Mouse (Mus musculus) embryonic facial prominence, embryonic 14.5 days (tissue): ENCODE data around the gene Abat. TPM values are rescaled to one million over a fixed set of nuclear protein-coding genes. Genes with fewer than 3 reads are reported as not detected.

Source experiments
- ATAC-seq: fragments of 200-750 bp; cut with Nextera tagmentation; 2 replicates; pipeline ENCODE4 v1.8.0; 2017; ENCODE audit warnings: low read depth, moderate number of reproducible peaks, moderate TSS enrichment
- DNase-seq: peaks from one replicate; pipeline ENCODE4 v3.0.0-alpha.2; 2015; ENCODE audit warnings: low spot score
- H3K27ac ChIP-seq: fragments of 300-500 bp; sonication (generic); replicated peaks from 2 replicates; pipeline ENCODE4 v1.5.1; 2014; ENCODE audit warnings: low read depth, mild to moderate bottlenecking, low read length, moderate library complexity
- H3K27me3 ChIP-seq: fragments of 300-500 bp; sonication (generic); replicated peaks from 2 replicates; pipeline ENCODE4 v1.6.1; 2014; ENCODE audit warnings: low read length; ENCODE audit not compliant: control insufficient read depth, insufficient read depth
- H3K36me3 ChIP-seq: fragments of 300-500 bp; sonication (generic); 2 replicates; pipeline ENCODE4 v1.6.1; 2014; ENCODE audit warnings: low read length, mixed read lengths; ENCODE audit not compliant: control insufficient read depth, insufficient read depth
- H3K4me1 ChIP-seq: fragments of 300-500 bp; sonication (generic); 2 replicates; pipeline ENCODE4 v1.6.1; 2014; ENCODE audit warnings: antibody characterized with exemption, low read length; ENCODE audit not compliant: control insufficient read depth, insufficient read depth
- H3K4me2 ChIP-seq: fragments of 300-500 bp; sonication (generic); 2 replicates; pipeline ENCODE4 v1.6.1; 2014; ENCODE audit warnings: low read depth, mild to moderate bottlenecking, low read length, moderate library complexity, mixed read lengths
- H3K4me3 ChIP-seq: fragments of 300-500 bp; sonication (generic); 2 replicates; pipeline ENCODE4 v1.5.1; 2014; ENCODE audit warnings: low read depth, mild to moderate bottlenecking, low read length
- H3K9ac ChIP-seq: fragments of 300-500 bp; sonication (generic); 2 replicates; pipeline ENCODE4 v1.6.1; 2014; ENCODE audit warnings: low read depth, mild to moderate bottlenecking, low read length, moderate library complexity, mixed read lengths
- H3K9me3 ChIP-seq: fragments of 300-500 bp; sonication (generic); 2 replicates; pipeline ENCODE4 v1.6.1; 2016; ENCODE audit warnings: low read length; ENCODE audit not compliant: control insufficient read depth
- WGBS: fragments of 180-500 bp; shearing (Covaris S2); extraction: QIAGEN DNeasy Blood & Tissue Kit; methylation state at CpG from one replicate; pipeline ENCODE4 v1.1.7; 2014; 5-methylcytosine and 5-hydroxymethylcytosine counted together
- polyA plus RNA-seq: library from polyadenylated mRNA; unstranded; fragments of >200 nt; fragmentation: Nextera tagmentation; extraction: Ambion mirVana; gene quantifications from 2 replicates; pipeline ENCODE4 v1.2.1, GENCODE M21; 2014

The Abat gene
- polyA plus RNA-seq, 1 experiment from 2014 or later = 18.0 TPM

DNA sequence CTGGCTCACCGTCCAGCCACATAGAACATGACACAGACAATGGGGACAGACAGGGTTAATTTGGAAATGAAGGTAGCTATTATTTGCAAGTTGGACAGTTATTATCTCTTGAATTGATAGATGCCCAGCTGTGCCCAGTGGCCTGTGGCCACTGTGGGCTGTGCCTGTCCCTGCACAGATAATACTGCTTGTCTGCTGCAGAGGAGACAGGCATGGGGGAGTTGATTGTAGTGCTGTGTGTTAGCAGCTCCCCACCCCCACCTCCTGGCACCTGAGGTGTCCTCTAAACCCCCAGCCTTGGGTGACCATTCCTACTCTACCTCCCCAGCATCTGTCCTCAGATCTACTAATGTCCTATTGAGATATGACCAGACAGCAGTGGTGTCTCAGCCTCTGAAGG, 71.0 kb downstream of the Abat start:
- Histone ChIP-seq H3K27ac (no peak overlapping the region), H3K27me3 (no peaks in the 10 kb centered on the region), H3K9ac (no peak overlapping the region), H3K4me2 (no peak overlapping the region), H3K4me3 (no peak overlapping the region), H3K4me1 (no peaks in the 10 kb centered on the region), H3K36me3 (peaks cover 32% of the 10 kb centered on the region), H3K9me3 (0 out of 2 replicates have a peak, but pooled peaks cover 4% of the 10 kb centered on the region)
- no peak for DNase-seq
- WGBS = 83% methylated on average over 1 of the region's 1 CpGs
- no peak for ATAC-seq

DNA sequence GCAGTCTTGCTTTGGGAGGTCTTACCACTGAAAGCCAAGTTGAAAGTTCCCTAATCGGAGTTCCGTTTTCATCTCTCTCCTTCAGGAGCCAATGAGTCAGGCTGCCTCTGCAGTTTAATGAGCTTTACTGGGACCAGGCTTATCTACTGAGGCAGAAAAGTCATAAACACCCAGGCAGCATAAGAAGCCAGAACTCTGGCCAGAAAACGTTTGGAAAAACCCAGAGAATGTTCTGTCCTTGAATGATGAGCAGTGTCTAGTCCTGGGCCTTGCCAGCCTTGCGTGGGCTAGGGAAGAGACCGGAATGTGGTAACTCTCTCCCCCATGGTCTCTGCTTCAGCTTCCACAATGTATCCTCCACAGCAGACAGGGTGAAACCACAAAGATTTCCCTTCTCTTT, 71.8 kb downstream of the Abat start:
- H3K4me1 ChIP-seq = no peaks in the 10 kb centered on the region
- H3K4me3 ChIP-seq = no peak overlapping the region
- no peak overlapping the region for H3K9ac ChIP-seq
- peaks cover 38% of the 10 kb centered on the region for H3K36me3 ChIP-seq
- H3K4me2 ChIP-seq = no peak overlapping the region
- no peak overlapping the region for H3K27ac ChIP-seq
- no peak for DNase-seq
- WGBS = 90% methylated on average over 5 of the region's 5 CpGs
- H3K27me3 ChIP-seq = no peaks in the 10 kb centered on the region
- ATAC-seq = no peak
- 0 out of 2 replicates have a peak, but pooled peaks cover 4% of the 10 kb centered on the region for H3K9me3 ChIP-seq

DNA sequence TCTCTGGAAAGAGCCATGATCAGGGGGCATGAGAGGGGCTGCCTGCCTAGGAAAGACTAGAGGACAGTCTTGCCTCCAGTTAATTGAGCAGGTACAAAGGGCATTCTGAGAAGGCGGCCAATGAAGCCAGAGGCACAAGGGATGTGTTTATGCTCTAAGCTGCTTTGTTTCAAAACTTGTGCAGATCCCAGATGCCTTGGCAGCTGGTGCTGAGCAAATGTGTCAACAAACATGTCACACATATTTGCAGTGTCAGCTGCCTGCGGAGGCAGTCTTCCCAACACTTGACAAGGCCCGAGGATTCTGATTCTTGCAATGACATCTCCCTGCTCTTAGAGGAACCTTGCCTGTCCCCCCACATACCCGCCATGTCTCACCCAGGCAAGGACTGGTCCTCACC, 82.2 kb downstream of the Abat start:
- H3K4me2 ChIP-seq = no peak overlapping the region
- H3K27ac ChIP-seq = no peak overlapping the region
- H3K4me1 ChIP-seq = no peaks in the 10 kb centered on the region
- ATAC-seq = no peak
- WGBS = 57% methylated on average over 4 of the region's 4 CpGs
- no peak overlapping the region for H3K4me3 ChIP-seq
- no peaks in the 10 kb centered on the region for H3K27me3 ChIP-seq
- H3K9ac ChIP-seq = no peak overlapping the region
- H3K36me3 ChIP-seq = no peaks in the 10 kb centered on the region
- peak; percentile 64 for DNase-seq
- no peaks in the 10 kb centered on the region for H3K9me3 ChIP-seq

DNA sequence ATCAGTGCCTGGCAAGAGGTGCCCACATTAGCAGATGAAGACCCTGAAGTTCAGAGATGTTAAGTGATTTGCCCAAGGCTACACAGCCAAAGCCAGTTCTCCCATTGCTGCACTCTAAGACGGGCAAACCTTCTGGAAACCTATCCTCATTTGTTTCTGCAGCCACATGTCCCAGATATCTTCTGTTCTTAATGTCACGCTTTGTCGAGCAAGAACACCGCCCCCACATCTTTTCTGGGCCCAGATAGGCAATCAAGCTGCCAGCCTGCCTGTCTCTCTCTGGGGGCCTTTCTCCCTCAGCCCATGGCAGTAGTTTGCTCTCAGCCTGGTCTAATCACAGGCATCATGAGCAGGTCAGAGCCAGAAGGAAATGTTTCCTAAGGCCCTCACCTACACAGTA, 83.1 kb downstream of the Abat start:
- no peak for ATAC-seq
- WGBS = 69% methylated on average over 4 of the region's 4 CpGs
- no peak overlapping the region for H3K4me2 ChIP-seq

DNA sequence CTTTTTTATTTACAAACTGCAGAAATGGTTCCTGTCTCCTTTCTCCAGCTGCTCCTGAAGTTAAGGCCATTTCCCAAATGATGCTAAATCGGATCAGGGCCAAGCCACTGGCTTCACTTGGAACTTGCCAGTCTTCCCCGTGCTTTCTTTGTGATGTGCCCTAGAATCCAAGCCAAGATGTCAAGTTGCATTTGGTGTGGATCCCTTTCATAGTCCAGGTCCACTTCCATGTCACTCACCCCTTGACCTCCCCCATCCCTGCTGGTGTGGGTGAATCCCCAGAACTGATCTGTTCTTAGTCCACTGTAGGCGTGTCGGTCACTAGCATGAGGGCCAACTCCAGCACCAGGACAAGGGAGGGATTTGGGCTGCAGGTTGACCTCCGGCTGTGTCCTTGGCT, 84.3 kb downstream of the Abat start:
- H3K27ac ChIP-seq = no peak overlapping the region
- no peaks in the 10 kb centered on the region for H3K9me3 ChIP-seq
- DNase-seq (no peak), ATAC-seq (no peak)
- no peak overlapping the region for H3K4me2 ChIP-seq
- no peaks in the 10 kb centered on the region for H3K27me3 ChIP-seq
- H3K4me1 ChIP-seq = no peaks in the 10 kb centered on the region
- H3K4me3 ChIP-seq = no peak overlapping the region
- 0 out of 2 replicates have a peak, but pooled peaks cover 10% of the 10 kb centered on the region for H3K36me3 ChIP-seq
- 76% methylated on average over 5 of the region's 5 CpGs for WGBS
- H3K9ac ChIP-seq = no peak overlapping the region

More for the DNA sequence above, 83.1 kb downstream of the Abat start:
- Histone ChIP-seq H3K4me3 (no peak overlapping the region), H3K9me3 (no peaks in the 10 kb centered on the region), H3K27ac (no peak overlapping the region), H3K36me3 (no peaks in the 10 kb centered on the region), H3K9ac (no peak overlapping the region), H3K27me3 (no peaks in the 10 kb centered on the region), H3K4me1 (no peaks in the 10 kb centered on the region)
- DNase-seq = no peak

DNA sequence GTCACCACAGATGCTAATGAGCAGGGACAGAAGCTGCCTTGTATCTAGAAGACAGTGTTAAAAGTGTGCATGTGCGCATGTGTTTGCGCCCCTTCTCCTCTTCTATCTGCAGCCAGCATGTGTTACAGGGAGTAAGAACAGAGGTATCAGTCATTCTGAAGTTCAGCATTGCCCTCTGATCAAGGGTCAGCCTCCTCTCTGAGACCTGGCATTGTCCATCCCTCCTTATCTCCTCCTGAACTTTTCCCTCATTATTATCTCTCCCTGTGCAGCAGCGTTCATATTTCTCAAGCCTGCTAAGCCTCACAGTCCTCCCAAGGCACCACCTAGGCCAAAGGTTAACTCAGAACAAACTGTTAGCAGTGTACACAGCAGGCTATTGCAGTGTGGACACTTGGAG, 90.6 kb downstream of the Abat start:
- H3K9ac ChIP-seq = no peak overlapping the region
- ATAC-seq (no peak), DNase-seq (no peak)
- peaks cover 21% of the 10 kb centered on the region for H3K36me3 ChIP-seq
- 78% methylated on average over 3 of the region's 3 CpGs for WGBS
- H3K4me1 ChIP-seq = no peaks in the 10 kb centered on the region
- no peak overlapping the region for H3K4me2 ChIP-seq
- no peak overlapping the region for H3K27ac ChIP-seq
- H3K4me3 ChIP-seq = no peak overlapping the region
- no peaks in the 10 kb centered on the region for H3K9me3 ChIP-seq
- H3K27me3 ChIP-seq = no peaks in the 10 kb centered on the region

DNA sequence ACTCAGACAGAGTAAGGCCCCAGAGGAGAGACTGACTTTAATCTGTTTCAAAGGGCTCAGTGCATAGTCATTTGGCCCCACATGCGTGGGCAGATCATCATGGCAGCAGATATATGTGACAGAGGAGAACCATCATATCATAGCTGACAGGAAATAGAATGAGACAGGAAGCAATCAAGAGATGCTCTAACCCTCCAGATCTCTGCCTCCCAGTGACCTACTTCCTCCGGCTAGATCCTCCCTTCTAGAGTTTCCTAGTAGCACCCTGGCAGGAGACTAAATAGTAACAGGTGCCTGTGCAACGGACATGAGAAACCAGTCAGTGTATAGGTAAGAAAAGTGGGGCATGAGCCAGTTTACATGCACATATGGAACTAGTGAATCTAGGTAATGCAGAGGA, 97.2 kb downstream of the Abat start:
- no peak for DNase-seq
- peaks cover 19% of the 10 kb centered on the region for H3K36me3 ChIP-seq
- WGBS = 42% methylated on average over 3 of the region's 3 CpGs

DNA sequence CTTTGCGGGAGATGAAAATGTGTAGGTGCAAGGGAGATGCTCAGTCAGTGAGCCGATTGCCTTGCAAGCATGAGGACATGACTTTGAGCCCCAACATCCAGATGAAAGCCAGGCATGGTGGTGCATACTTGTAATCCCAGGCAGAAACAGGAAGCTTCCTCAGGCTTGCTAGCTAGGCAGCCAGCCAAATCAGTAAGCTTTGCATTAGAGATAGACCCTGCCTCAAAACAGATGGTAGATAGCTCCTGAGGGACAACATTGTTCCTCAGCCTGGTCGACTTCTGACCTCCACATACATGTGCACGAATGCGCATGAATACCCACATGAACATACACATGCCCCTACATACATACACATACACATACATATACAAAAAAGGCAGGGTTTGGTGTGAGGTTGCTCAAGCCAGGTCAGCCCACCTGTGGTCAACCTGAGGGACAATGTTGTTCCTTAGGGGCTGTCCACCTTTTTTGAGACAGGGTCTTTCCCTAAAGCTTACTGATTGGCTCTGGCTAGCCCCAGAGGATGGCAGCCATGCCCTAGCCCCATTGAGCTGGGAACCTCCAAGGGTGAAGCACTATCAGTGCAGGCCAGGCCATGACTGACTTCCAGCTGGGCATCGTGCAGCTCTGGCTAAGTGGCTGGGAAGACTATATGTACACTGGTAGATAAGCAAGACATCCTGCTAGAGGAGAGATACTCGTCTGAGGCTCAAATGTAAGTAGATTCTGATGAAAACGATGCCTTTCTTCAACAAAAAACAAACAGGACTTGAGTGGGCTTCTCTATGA, 99.2 kb downstream of the Abat start:
- Histone ChIP-seq H3K4me3 (no peak overlapping the region), H3K9ac (no peak overlapping the region), H3K4me2 (no peak overlapping the region), H3K27ac (no peak overlapping the region), H3K9me3 (no peaks in the 10 kb centered on the region), H3K4me1 (no peaks in the 10 kb centered on the region), H3K36me3 (peaks cover 16% of the 10 kb centered on the region), H3K27me3 (no peaks in the 10 kb centered on the region)
- DNase-seq (no peak), ATAC-seq (no peak)
- WGBS = 82% methylated on average over 8 of the region's 8 CpGs

More for the DNA sequence above, 97.2 kb downstream of the Abat start:
- H3K4me3 ChIP-seq = no peak overlapping the region
- no peaks in the 10 kb centered on the region for H3K9me3 ChIP-seq
- no peak overlapping the region for H3K4me2 ChIP-seq
- no peak for ATAC-seq
- H3K27ac ChIP-seq = no peak overlapping the region
- no peaks in the 10 kb centered on the region for H3K27me3 ChIP-seq
- H3K4me1 ChIP-seq = no peaks in the 10 kb centered on the region
- H3K9ac ChIP-seq = no peak overlapping the region

DNA sequence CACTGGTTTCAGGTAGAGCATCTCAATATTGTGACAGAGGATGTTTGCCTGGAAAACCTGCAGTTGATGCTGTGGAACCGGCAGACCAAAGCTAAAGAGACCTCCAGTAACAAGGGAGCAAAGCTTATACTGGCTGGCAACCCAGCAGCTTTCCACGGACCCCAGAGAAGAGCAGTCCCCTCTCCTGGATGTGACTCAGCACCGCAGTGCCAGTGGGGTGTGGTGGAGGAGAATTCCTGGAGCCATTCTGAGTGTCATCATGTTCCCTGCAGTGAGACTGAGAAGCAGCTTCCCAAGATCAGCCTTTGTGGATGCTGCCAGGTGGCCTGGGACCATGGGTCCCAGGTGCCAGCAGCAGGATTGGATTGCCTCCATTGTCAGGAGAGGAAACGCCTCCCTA, 99.8 kb downstream of the Abat start:
- Histone ChIP-seq H3K27me3 (no peaks in the 10 kb centered on the region), H3K4me2 (no peak overlapping the region), H3K27ac (no peak overlapping the region), H3K9me3 (no peaks in the 10 kb centered on the region), H3K36me3 (peaks cover 16% of the 10 kb centered on the region), H3K9ac (no peak overlapping the region), H3K4me3 (no peak overlapping the region), H3K4me1 (no peaks in the 10 kb centered on the region)
- no peak for DNase-seq
- no peak for ATAC-seq
- 81% methylated on average over 4 of the region's 4 CpGs for WGBS
